Mouse (Mus musculus) forebrain, embryonic 13.5 days (tissue): ENCODE measurements around the gene Timp3. TPM values are rescaled to one million over a fixed set of nuclear protein-coding genes. Genes with fewer than 3 reads are reported as not detected.
A peak's percentile ranks its signal among the peaks of the same experiment; 100 is the strongest.

ENCODE experiments used
- ATAC-seq: fragments of 200-750 bp; cut with Nextera tagmentation; 2 replicates; pipeline ENCODE4 v1.8.0; 2017
- H3K27ac ChIP-seq: fragments of 300-500 bp; sonication (generic); 2 replicates; pipeline ENCODE4 v1.5.1; 2015; ENCODE audit warnings: inconsistent platforms, mild to moderate bottlenecking, moderate library complexity
- H3K27me3 ChIP-seq: fragments of 300-500 bp; sonication (generic); 2 replicates; pipeline ENCODE4 v1.6.1; 2015; ENCODE audit warnings: mild to moderate bottlenecking, inconsistent platforms
- H3K36me3 ChIP-seq: fragments of 300-500 bp; sonication (generic); 2 replicates; pipeline ENCODE4 v1.6.1; 2015; ENCODE audit warnings: mild to moderate bottlenecking, inconsistent platforms; ENCODE audit not compliant: poor library complexity, severe bottlenecking
- H3K4me1 ChIP-seq: fragments of 300-500 bp; sonication (generic); 2 replicates; pipeline ENCODE4 v1.6.1; 2015; ENCODE audit warnings: inconsistent platforms
- H3K4me2 ChIP-seq: fragments of 300-500 bp; sonication (generic); 2 replicates; pipeline ENCODE4 v1.6.1; 2015; ENCODE audit warnings: inconsistent platforms, mild to moderate bottlenecking, moderate library complexity
- H3K4me3 ChIP-seq: fragments of 300-500 bp; sonication (generic); 2 replicates; pipeline ENCODE4 v1.5.1; 2015; ENCODE audit warnings: mild to moderate bottlenecking, inconsistent platforms
- H3K9ac ChIP-seq: fragments of 300-500 bp; sonication (generic); 2 replicates; pipeline ENCODE4 v1.6.1; 2015; ENCODE audit warnings: mild to moderate bottlenecking, inconsistent platforms
- H3K9me3 ChIP-seq: fragments of 300-500 bp; sonication (generic); replicated peaks from 2 replicates; pipeline ENCODE4 v1.6.1; 2016; ENCODE audit warnings: inconsistent platforms
- WGBS: fragments of 180-500 bp; shearing (Covaris S2); methylation state at CpG from one replicate; pipeline ENCODE4 v1.1.7; 2015; 5-methylcytosine and 5-hydroxymethylcytosine counted together
- polyA plus RNA-seq: library from polyadenylated mRNA; unstranded; fragments of >200 nt; fragmentation: Nextera tagmentation; extraction: Ambion mirVana; gene quantifications from 2 replicates; pipeline ENCODE4 v1.2.1, GENCODE M21; 2015

The Timp3 gene
- 13.3 and 13.6 TPM in 2 replicates for polyA plus RNA-seq

- Histone ChIP-seq H3K9ac (peak within 1 kb of the TSS; percentile 70), H3K4me2 (peak within 1 kb of the TSS; percentile 99), H3K9me3 (no peaks in the 10 kb centered on the region), H3K27ac (no peak within 1 kb of the TSS), H3K36me3 (no peaks in the 10 kb centered on the region), H3K4me3 (peak within 1 kb of the TSS; percentile 51), H3K4me1 (peaks cover 52% of the 10 kb centered on the region), H3K27me3 (peaks cover 11% of the 10 kb centered on the region; the same call in 1 of the 2 replicates)
- WGBS, result 1% methylated on average over 65 of the region's 65 CpGs
- peak; percentile 86 for ATAC-seq
Measured at GRCm38 (mm10) chr10:86300293-86301116, at the start of gene Timp3. TSS of gene Timp3 (plus strand) at chr10:86300372.

GRCm38 (mm10) chr10:86256221-86256620, 44.0 kb upstream of the Timp3 start:
- peak; percentile 86; the same call in 1 of the 2 replicates for ATAC-seq
- Histone ChIP-seq H3K27ac (no peak overlapping the region), H3K9me3 (no peaks in the 10 kb centered on the region), H3K27me3 (no peaks in the 10 kb centered on the region), H3K9ac (no peak overlapping the region), H3K4me1 (no peaks in the 10 kb centered on the region), H3K36me3 (no peaks in the 10 kb centered on the region), H3K4me2 (no peak overlapping the region), H3K4me3 (no peak overlapping the region)
- WGBS, result 57% methylated on average over 4 of the region's 4 CpGs

- no peak overlapping the region for H3K4me2 ChIP-seq
- no peaks in the 10 kb centered on the region for H3K27me3 ChIP-seq
- no peaks in the 10 kb centered on the region for H3K9me3 ChIP-seq
- no peak overlapping the region for H3K4me3 ChIP-seq
- 76% methylated on average over 3 of the region's 3 CpGs for whole genome bisulfite sequencing
- no peaks in the 10 kb centered on the region for H3K4me1 ChIP-seq
- H3K27ac ChIP-seq, result no peak overlapping the region
- no peaks in the 10 kb centered on the region for H3K36me3 ChIP-seq
- H3K9ac ChIP-seq, result no peak overlapping the region
- ATAC-seq, result no peak
Measured at GRCm38 (mm10) chr10:86257045-86257444, 43.1 kb upstream of the Timp3 start.

- no peak for ATAC-seq
- WGBS, result 83% methylated on average over 4 of the region's 4 CpGs
- no peak overlapping the region for H3K4me2 ChIP-seq
- no peaks in the 10 kb centered on the region for H3K27me3 ChIP-seq
- H3K9ac ChIP-seq, result no peak overlapping the region
- no peaks in the 10 kb centered on the region for H3K36me3 ChIP-seq
- H3K4me3 ChIP-seq, result no peak overlapping the region
- no peak overlapping the region for H3K27ac ChIP-seq
- no peaks in the 10 kb centered on the region for H3K4me1 ChIP-seq
- H3K9me3 ChIP-seq, result no peaks in the 10 kb centered on the region
Measured at GRCm38 (mm10) chr10:86258046-86258445, 42.1 kb upstream of the Timp3 start.

GRCm38 (mm10) chr10:86258992-86259391, 41.2 kb upstream of the Timp3 start:
- ATAC-seq, result no peak
- H3K36me3 ChIP-seq, result no peaks in the 10 kb centered on the region
- no peak overlapping the region for H3K9ac ChIP-seq
- no peak overlapping the region for H3K27ac ChIP-seq
- H3K9me3 ChIP-seq, result no peaks in the 10 kb centered on the region
- no peaks in the 10 kb centered on the region for H3K4me1 ChIP-seq
- no peak overlapping the region for H3K4me2 ChIP-seq
- WGBS, result 76% methylated on average over 3 of the region's 3 CpGs
- H3K27me3 ChIP-seq, result no peaks in the 10 kb centered on the region
- no peak overlapping the region for H3K4me3 ChIP-seq

- WGBS, result 80% methylated on average over 2 of the region's 2 CpGs
- H3K4me1 ChIP-seq, result no peaks in the 10 kb centered on the region
- no peaks in the 10 kb centered on the region for H3K9me3 ChIP-seq
- H3K4me3 ChIP-seq, result no peak overlapping the region
- no peaks in the 10 kb centered on the region for H3K36me3 ChIP-seq
- no peak overlapping the region for H3K27ac ChIP-seq
- no peaks in the 10 kb centered on the region for H3K27me3 ChIP-seq
- no peak overlapping the region for H3K9ac ChIP-seq
- ATAC-seq, result no peak
- no peak overlapping the region for H3K4me2 ChIP-seq
Measured at GRCm38 (mm10) chr10:86261725-86262124, 38.4 kb upstream of the Timp3 start.

GRCm38 (mm10) chr10:86264618-86265017, 35.6 kb upstream of the Timp3 start:
- Histone ChIP-seq H3K9ac (no peak overlapping the region), H3K4me3 (no peak overlapping the region), H3K4me2 (no peak overlapping the region), H3K36me3 (no peaks in the 10 kb centered on the region), H3K4me1 (no peaks in the 10 kb centered on the region), H3K27ac (no peak overlapping the region), H3K9me3 (no peaks in the 10 kb centered on the region), H3K27me3 (no peaks in the 10 kb centered on the region)
- WGBS, result 90% methylated on average over 9 of the region's 9 CpGs
- ATAC-seq, result no peak

- Histone ChIP-seq H3K4me3 (no peak overlapping the region), H3K4me1 (no peaks in the 10 kb centered on the region), H3K27ac (no peak overlapping the region), H3K4me2 (no peak overlapping the region), H3K9me3 (no peaks in the 10 kb centered on the region), H3K27me3 (no peaks in the 10 kb centered on the region), H3K36me3 (no peaks in the 10 kb centered on the region), H3K9ac (no peak overlapping the region)
- WGBS, result 85% methylated on average over 3 of the region's 3 CpGs
- ATAC-seq, result no peak
Measured at GRCm38 (mm10) chr10:86270254-86270653, 29.9 kb upstream of the Timp3 start.

GRCm38 (mm10) chr10:86272826-86273225, 27.3 kb upstream of the Timp3 start:
- WGBS, result 92% methylated on average over 3 of the region's 3 CpGs
- H3K27me3 ChIP-seq, result no peaks in the 10 kb centered on the region
- no peak overlapping the region for H3K9ac ChIP-seq
- ATAC-seq, result no peak
- no peak overlapping the region for H3K4me2 ChIP-seq
- 0 out of 2 replicates have a peak overlapping the region, but pooled peaks have one; percentile 5 for H3K27ac ChIP-seq
- H3K4me3 ChIP-seq, result no peak overlapping the region
- no peaks in the 10 kb centered on the region for H3K36me3 ChIP-seq
- H3K9me3 ChIP-seq, result no peaks in the 10 kb centered on the region
- H3K4me1 ChIP-seq, result no peaks in the 10 kb centered on the region

- Histone ChIP-seq H3K27ac (no peak overlapping the region), H3K4me1 (no peaks in the 10 kb centered on the region), H3K9ac (no peak overlapping the region), H3K4me2 (no peak overlapping the region), H3K9me3 (no peaks in the 10 kb centered on the region), H3K36me3 (no peaks in the 10 kb centered on the region), H3K4me3 (no peak overlapping the region), H3K27me3 (no peaks in the 10 kb centered on the region)
- no peak for ATAC-seq
- WGBS, result 79% methylated on average over 19 of the region's 19 CpGs
Measured at GRCm38 (mm10) chr10:86273410-86274191, 26.6 kb upstream of the Timp3 start.

- Histone ChIP-seq H3K9ac (no peak overlapping the region), H3K4me2 (no peak overlapping the region), H3K4me1 (no peaks in the 10 kb centered on the region), H3K4me3 (no peak overlapping the region), H3K9me3 (no peaks in the 10 kb centered on the region), H3K27ac (no peak overlapping the region), H3K36me3 (no peaks in the 10 kb centered on the region), H3K27me3 (no peaks in the 10 kb centered on the region)
- 89% methylated on average over 5 of the region's 5 CpGs for whole genome bisulfite sequencing
- no peak for ATAC-seq
Measured at GRCm38 (mm10) chr10:86275585-86275984, 24.6 kb upstream of the Timp3 start.

- WGBS, result 89% methylated on average over 5 of the region's 5 CpGs
- H3K4me2 ChIP-seq, result no peak overlapping the region
- no peak for ATAC-seq
- no peaks in the 10 kb centered on the region for H3K36me3 ChIP-seq
- no peaks in the 10 kb centered on the region for H3K9me3 ChIP-seq
- H3K27me3 ChIP-seq, result no peaks in the 10 kb centered on the region
- H3K4me1 ChIP-seq, result no peaks in the 10 kb centered on the region
- H3K4me3 ChIP-seq, result no peak overlapping the region
- H3K27ac ChIP-seq, result no peak overlapping the region
- H3K9ac ChIP-seq, result no peak overlapping the region
Measured at GRCm38 (mm10) chr10:86277327-86277726, 22.8 kb upstream of the Timp3 start.
